Mouse (Mus musculus) gastrocnemius, adult 2 months (tissue): ENCODE data around the gene Anapc4. TPM values are rescaled to one million over a fixed set of nuclear protein-coding genes. Genes with fewer than 3 reads are reported as not detected.

Source experiments
- DNase-seq: peaks from one replicate; pipeline ENCODE4 v3.0.0; 2022
- H3K27ac ChIP-seq: fragments of 200-600 bp; 2 replicates; pipeline ENCODE4 v1.8.1; 2022; ENCODE audit warnings: mild to moderate bottlenecking
- H3K4me3 ChIP-seq: fragments of 200-600 bp; 2 replicates; pipeline ENCODE4 v1.8.1; 2022; ENCODE audit warnings: mild to moderate bottlenecking, moderate library complexity
- CTCF ChIP-seq: fragments of 200-600 bp; IDR thresholded peaks from 2 replicates; pipeline ENCODE4 v1.8.1; 2022; ENCODE audit warnings: antibody characterized with exemption, mild to moderate bottlenecking, moderate library complexity
- intact Hi-C: fragments of 180-260 bp; cut with DNase I; formaldehyde crosslinking; loops from one replicate; pipeline ENCODE4 v1.15.1; 2025
- total RNA-seq, 2 experiments: library from RNA; stranded (reverse); gene quantifications; 2 replicates each; pipeline ENCODE4 v1.2.3; 2021

Gene Anapc4
- total RNA-seq, 2 experiments from 2014 or later: 35.1 to 37.4 TPM

DNA sequence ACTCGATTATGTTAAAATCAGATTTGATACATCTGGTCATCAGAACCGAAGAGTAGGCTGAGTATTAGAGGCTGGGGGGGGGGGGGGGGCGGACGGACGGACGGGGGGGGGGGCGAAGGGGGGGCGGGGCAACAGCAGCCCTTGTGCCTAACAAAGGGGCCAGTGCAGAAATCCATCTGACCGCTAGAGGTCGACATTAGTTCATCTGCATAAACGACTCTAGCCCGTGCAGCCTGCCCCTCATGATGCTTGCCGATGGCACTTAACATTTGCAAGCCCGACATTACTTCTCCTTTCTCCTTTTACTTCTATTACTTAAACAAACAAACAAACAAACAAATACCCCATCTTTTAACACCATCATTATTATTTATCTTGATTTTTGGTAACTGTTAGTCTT is 45.0 kb downstream of the Anapc4 start:
- peak; percentile 66 for TF ChIP-seq CTCF
- DNase-seq: peak; percentile 66
- H3K4me3 ChIP-seq: no peak overlapping the region
- intact Hi-C loops: loop anchor here (1.0 to 5.0 kb wide), 2 partner anchors 228 to 243 kb away; no protein-coding TSS in a partner anchor
- H3K27ac ChIP-seq: no peak overlapping the region

DNA sequence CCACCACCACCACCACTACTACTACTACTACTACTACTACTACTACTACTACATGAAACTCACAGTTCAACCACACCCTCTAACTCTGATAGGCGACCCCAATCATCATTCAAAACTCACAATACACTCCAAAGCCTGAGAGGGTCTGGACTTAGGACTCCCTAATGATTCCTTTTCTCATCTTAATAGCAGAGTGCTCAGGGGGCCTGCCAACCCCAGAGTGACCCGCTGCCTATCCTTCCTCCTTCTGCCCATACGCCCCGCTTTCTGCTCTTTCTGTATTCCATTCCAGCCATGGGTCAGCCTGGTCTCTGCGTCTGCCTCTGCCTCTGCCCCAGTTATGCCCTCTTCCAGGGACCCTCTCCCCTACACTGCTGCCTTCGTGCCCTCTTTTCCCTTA is 46.1 kb downstream of the Anapc4 start:
- no peak for TF ChIP-seq CTCF
- no peak overlapping the region for H3K4me3 ChIP-seq
- H3K27ac ChIP-seq: no peak overlapping the region
- DNase-seq: no peak
- intact Hi-C loops: loop anchor here (1.0 to 5.0 kb wide), 2 partner anchors 227 to 242 kb away; no protein-coding TSS in a partner anchor

DNA sequence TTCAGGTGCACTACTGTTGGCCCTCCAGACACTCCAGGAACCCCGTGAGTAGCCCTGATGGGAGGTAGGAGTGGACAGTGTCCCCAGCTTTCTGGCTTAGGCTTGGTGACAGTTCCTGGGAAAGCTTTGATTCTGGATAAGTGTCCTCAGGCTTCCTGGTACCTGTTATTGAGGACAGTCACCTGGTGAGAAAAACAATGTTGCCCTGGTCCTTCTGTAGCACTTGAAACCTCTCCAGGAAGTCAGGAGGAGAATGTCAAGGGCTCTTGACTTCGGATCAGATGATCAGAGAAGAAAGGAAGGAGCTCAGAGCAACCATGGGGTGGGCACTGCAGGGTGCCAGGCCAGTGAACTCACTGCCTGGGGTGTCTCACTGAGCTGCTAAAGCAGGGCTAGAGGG is 48.6 kb downstream of the Anapc4 start:
- no peak for DNase-seq
- no peak overlapping the region for H3K27ac ChIP-seq
- intact Hi-C loops: no loop called here
- TF ChIP-seq CTCF: no peak
- no peak overlapping the region for H3K4me3 ChIP-seq

DNA sequence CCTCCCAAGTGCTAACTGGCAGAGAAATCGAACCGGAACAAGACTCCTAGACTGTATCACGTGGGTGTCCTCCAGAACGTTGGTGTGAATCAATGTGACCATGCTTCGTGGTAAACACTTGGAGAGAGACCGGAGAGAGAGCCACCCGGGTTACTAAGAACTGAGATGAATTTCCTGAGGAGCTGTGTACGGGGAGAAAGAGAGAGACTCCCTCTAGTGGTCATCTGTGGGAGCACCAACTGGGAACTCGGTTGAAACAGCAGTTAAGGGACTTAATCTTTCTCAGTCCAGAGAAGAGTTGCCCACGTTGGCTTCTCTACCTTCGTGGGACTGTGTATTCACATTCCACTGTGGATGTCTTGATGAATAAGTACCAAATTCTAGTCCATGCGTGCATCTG is 53.3 kb downstream of the Anapc4 start:
- intact Hi-C loops: no loop called here
- peak; percentile 80 for TF ChIP-seq CTCF
- Histone ChIP-seq H3K4me3 (no peak overlapping the region), H3K27ac (no peak overlapping the region)
- DNase-seq: peak; percentile 29

DNA sequence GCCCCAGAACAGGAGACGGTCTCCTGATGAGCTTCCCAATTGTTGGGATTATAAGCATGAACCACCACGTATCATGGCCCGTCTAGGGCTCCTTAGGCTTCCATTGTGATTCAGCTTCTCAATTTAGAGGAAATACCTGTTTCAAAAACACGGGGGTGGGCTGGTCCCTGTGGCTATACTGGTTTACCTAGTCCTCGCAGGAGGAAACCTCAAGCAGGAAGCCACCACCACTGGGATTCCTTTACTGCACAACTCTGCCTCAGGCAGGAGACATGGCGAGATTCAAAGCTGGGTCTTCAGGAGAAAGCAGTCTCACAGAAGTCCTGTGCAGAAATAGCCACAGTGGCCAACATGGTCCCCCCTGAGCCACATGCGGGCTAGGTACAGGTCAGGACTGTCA is 56.1 kb downstream of the Anapc4 start:
- Histone ChIP-seq H3K4me3 (no peak overlapping the region), H3K27ac (no peak overlapping the region)
- no peak for TF ChIP-seq CTCF
- intact Hi-C loops: no loop called here
- DNase-seq: no peak

DNA sequence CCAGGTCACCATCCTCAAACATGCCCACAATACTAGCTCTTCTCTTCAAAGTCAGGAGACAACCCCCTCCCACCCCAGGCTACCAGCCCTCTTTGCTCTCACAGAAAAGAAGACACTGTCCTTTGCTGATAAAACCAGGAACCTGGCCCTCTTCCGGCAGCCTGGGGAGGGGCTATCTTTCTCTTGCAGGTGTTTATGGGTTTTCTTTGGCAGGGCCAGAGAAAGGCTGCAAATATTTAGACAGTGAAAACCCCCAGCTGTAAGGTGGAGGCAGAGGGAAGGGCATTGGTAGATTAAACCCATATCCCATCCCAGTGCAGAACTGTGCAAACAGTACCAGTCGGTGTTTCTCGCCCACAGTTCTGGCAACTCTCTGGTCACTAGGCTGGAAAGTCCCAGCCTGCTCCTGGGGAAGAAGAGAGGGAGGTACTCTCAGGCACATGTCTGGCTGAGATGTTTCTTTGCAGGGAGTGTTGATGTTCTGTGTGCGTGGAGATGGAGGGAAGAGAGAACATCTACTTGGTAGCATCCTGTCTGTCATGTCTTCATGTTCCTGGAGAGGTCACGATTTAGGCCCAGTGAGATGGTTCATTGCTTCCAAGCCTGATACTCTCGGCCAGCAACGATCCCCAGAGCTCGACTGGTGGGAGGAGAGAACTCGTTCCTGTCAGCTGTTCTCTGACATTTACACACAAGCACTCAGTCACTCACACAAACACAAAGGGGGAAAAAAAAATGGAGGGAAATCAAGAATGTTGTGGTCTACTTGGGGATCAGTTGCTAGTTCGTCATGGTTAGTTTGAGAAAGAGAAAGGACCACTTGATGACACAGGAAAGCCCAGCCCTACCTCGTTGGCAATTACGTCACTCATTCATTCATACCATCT is 58.4 kb downstream of the Anapc4 start:
- DNase-seq: no peak
- no peak overlapping the region for H3K4me3 ChIP-seq
- no peak for TF ChIP-seq CTCF
- H3K27ac ChIP-seq: no peak overlapping the region
- intact Hi-C loops: no loop called here

DNA sequence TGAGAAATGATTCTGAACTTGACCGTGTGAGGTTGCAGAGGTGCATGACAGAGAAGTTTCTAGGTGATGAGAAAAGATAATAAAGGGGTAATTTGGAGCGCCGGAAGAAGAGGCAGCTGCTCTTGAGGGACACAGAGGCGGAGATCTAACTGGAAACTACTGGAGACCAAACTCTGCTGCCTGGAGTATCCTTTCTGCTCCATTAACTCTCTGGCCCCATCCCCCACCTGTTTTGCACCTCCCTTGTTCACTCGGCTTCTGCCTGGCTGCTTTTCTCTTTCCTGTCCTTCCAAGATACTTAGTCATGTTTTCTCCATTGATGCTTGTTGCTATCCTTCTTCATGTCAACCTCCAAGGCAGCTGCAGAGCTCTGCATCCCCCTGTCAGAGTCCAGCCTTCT is 60.1 kb downstream of the Anapc4 start:
- intact Hi-C loops: no loop called here
- Histone ChIP-seq H3K27ac (no peak overlapping the region), H3K4me3 (no peak overlapping the region)
- TF ChIP-seq CTCF: no peak
- no peak for DNase-seq

DNA sequence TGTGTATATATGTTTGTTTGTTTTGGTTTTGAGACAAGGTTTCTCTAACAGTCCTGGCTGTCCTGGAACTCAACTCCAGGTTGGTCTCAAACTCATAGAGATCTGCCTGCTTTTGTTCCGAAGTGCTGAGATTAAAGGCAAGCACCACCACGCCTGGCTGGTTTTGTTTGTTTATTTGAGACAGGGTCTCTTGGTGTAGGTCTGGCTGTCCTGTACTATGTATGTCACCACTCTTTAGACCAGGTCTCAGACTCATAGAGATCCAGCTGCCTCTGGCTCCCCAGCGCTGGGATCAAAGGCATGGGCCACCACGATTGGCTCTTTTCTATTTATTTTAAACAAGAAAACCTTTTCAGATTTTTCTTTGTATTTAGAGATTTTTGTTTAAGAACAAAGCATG is 70.4 kb downstream of the Anapc4 start:
- no peak for DNase-seq
- Histone ChIP-seq H3K27ac (no peak overlapping the region), H3K4me3 (no peak overlapping the region)
- intact Hi-C loops: no loop called here
- no peak for TF ChIP-seq CTCF

DNA sequence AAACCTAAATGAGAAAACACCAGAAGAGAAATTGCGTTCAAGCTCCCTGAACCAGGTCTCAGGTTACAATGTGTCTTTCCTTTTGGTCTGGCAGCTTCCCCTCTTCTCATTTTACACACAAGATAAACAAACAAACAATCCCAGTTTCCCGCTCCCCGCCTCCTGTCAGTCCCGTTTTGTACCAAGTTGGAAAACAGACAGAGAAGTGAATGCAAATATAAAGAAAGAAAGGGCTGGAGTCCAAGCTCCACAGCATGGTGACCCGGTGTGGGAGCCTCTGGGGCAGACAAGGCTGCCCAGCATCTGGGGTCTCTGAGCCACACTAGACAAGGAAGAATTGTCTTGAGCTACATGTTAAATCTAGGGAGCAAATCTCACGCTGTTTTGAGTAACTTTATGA is 70.9 kb downstream of the Anapc4 start:
- Histone ChIP-seq H3K27ac (no peak overlapping the region), H3K4me3 (no peak overlapping the region)
- intact Hi-C loops: no loop called here
- TF ChIP-seq CTCF: no peak
- no peak for DNase-seq

DNA sequence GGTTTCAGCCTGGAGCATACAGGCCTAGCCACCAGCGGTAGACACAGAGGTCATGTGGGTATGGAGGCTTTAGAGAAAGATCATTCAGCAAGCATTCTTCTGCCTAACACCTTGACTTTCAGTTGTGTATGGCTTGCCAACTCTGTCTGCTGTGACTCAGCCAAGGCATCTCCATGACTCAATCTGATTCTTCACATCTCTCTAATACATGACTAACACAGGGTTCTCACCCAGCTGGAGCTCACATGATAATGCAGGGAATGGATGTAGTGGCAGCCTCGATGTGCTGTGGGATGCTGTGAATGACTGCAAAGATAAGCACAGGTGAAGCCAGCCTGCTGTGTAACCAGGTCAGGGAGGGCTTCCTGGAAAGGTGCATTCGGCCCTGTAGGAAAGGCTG is 74.4 kb downstream of the Anapc4 start:
- DNase-seq: no peak
- intact Hi-C loops: no loop called here
- Histone ChIP-seq H3K27ac (no peak overlapping the region), H3K4me3 (no peak overlapping the region)
- TF ChIP-seq CTCF: no peak

DNA sequence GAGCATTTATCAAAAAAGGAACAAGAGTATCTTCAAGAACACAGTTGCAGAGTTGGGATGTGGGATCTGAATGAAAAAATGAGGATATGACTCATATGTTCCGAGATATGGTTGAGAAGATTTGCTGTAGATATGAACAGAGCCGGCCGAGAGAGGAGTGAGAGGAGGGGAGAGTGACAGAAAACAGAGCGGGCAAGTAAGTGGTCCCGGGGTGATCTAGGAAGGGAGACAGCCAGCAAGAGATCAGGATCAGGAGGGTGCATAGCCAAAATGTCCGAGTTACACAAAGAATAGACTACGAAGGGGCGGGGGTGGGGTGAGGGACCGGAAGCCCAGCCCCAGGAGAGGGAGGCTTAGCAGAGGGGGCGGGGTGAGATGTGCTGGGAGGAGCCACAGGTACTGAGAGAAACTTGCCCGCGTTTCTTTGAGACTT is 76.4 kb downstream of the Anapc4 start:
- DNase-seq: no peak
- Histone ChIP-seq H3K27ac (no peak overlapping the region), H3K4me3 (peak overlapping the region; percentile 43)
- no peak for TF ChIP-seq CTCF
- intact Hi-C loops: no loop called here

DNA sequence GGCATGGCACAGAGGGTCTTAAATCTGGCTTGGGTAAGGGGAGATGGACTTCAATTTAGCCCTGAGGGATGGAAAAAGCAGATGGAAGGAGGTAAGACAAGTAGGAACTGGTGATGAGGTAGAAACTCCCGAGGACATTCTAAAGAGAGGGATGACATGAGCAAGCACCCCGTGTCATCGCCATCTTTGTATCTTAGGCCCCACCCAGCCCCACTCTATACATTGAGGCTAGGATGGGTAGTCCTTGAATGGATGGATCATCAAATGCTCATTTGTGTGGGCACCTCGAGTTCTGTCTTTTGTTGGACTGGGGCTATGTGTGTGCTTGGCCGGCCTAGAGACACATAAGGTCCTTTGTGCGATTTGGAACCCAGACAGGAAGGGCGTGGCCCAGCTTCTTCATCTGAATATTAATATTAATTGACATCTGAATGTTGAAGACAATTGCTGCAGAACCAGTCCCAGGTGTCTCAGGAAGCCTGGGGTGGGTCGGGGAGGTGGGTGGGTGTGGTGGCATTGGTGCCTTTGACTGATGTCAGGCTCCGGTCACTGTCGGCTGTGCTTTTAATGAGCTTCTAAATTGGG is 77.6 kb downstream of the Anapc4 start:
- no peak for TF ChIP-seq CTCF
- DNase-seq: no peak
- no peak overlapping the region for H3K27ac ChIP-seq
- no peak overlapping the region for H3K4me3 ChIP-seq
- intact Hi-C loops: no loop called here

DNA sequence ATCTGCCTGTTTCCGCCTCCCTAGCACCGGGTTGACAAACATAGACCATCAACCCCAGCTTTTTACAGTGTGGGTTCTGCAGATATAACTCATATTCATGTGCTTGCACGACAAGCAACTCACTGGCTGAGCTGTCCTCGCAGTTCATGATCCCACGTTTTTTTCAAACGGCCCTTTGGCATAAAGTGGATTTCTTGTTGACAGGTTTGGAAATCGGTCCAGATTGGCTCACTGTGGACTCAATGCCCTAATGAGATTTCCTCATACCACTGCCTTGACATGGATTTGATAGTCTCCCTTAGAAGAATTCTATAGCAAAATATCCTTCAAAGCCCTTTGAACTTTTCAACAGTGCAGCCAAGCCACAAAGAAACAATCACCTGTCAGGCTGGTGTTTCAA is 79.9 kb downstream of the Anapc4 start:
- intact Hi-C loops: no loop called here
- no peak for TF ChIP-seq CTCF
- DNase-seq: no peak
- H3K4me3 ChIP-seq: no peak overlapping the region
- no peak overlapping the region for H3K27ac ChIP-seq
